Mouse (Mus musculus): ENCODE data around the gene Ugt1a6b. TPM values are rescaled to one million over a fixed set of nuclear protein-coding genes. Genes with fewer than 3 reads are reported as not detected.
"Not testable (repeated sequence)": the region's sequence is repeated elsewhere in the genome, so short reads cannot be mapped to it uniquely, and the experiment has no call there.

Ugt1a6b gene
- total RNA-seq, 2 experiments from 2014 or later: 0.81 to 1.5 TPM

DNA sequence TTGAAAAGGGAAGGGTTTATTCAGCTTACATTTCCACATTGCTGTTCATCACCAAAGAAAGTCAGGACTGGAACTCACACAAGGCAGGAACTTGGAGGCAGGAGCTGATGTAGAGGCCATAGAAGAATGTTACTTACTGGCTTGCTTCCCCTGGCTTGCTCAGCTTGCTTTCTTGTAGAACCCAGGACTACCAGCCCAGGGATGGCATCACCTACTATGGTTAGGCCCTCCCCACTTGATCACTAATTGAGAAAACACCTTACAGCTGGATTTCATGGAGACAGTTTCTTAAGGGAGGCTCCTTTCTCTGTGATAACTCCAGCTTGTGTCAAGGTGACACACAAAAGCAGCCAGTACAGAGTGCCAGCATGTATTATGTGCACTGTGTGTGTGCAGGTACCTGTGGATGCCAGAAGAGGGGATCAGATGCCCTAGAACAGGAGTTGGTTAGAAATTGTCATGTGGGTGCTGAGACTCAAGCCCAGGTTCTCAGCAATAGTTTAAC, 120.0 kb downstream of the Ugt1a6b start:
- DNase-seq (ENCODE audit: low spot score in 2 of 2): peak; percentile 15 to 21

DNA sequence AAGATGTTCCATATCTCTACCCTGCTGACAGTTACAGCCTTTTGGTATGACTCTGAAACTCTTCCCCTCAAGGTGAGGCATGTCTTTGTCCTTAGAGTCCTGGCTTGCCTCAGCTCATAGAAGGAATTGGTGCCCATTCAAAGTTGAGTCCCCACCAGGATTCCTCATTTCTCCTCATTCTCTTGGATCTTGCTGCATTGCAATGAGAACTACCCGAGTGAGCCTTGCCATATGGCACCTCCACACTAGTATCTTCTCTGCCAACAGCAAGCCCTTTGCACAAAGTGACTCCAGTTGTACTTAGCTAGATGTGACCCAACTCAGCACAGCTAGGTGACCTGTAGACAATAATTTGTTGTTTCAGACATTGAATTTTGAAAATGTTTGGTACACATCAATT, 120.5 kb downstream of the Ugt1a6b start:
- peak; percentile 27 to 33 for DNase-seq (ENCODE audit: low spot score in 2 of 2)

DNA sequence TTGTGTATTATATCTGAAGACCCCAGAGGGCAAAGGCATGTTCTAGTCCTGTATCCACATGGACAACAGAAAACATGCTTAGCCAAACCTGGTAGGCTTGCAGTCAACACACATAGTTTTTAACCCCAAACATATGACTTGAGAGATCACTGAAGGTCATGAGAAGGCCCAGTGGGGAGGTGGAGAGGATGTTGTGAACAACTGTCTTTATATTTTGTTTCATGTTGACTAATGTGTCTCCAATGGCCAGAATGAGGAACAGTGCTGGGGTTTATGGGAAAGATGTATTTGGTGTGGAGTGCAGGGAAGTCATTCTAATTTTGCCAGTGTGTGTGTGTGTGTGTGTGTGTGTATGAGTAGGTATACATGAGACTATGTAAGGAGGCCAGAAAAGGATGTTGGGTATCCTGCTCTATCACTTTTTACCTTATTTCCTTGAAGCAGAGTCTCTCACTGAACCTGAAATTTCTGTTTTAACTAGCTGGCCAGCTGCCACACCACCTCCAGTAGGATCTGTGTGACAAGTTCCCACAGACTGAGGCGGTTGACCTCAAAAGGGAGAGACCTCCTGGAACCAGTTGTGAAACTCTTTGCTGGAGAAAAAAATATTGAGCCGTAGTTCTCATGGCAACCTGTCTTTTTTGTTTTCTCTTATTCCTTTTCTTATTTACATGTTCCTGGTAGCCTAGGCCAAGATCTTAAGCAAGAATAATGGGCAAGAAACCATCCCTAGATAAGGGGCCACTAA, 121.2 kb downstream of the Ugt1a6b start:
- DNase-seq (ENCODE audit: low spot score in 2 of 2): peak in 1 of 2 experiments; percentile 21

DNA sequence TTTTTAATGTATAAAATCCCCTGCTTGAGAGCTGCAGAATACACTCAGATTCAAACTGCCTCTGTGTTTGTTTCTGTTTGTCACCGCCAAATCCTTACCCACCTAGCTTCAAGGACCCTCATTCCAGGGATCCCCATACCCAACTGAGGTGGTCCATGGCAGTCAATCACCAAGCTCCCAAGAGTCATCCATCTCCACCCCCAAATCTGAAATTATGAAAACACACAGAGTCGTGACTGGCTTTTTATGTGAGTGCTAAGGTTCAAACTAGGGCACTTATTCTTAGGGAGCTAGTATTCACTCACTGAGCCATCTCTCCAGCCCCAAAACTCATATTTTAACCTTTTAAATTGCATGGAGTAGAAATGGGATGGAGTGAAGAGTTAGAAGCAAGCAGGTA, 122.2 kb downstream of the Ugt1a6b start:
- not testable (repeated sequence) for DNase-seq (ENCODE audit: low spot score in 2 of 2)

DNA sequence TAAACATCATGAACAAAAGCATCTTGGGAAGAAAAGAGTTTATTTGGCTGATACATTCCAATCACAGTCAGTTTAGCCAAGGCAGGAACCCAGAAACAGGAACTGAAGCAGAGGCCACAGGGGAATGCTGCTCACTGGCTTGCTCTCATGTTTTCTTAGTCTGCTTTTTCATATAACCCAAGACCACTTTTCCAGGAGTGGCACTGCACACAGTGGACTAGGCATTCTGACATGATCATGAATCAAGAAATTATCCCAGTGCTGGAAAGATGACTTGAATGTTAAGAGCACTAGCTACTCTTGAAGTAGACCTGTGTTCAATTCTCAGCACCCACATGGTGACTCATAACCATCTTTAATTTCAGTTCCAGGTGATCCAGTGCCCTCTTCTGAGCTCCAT, 122.7 kb downstream of the Ugt1a6b start:
- peak in 1 of 2 experiments; percentile 16 for DNase-seq (ENCODE audit: low spot score in 2 of 2)

DNA sequence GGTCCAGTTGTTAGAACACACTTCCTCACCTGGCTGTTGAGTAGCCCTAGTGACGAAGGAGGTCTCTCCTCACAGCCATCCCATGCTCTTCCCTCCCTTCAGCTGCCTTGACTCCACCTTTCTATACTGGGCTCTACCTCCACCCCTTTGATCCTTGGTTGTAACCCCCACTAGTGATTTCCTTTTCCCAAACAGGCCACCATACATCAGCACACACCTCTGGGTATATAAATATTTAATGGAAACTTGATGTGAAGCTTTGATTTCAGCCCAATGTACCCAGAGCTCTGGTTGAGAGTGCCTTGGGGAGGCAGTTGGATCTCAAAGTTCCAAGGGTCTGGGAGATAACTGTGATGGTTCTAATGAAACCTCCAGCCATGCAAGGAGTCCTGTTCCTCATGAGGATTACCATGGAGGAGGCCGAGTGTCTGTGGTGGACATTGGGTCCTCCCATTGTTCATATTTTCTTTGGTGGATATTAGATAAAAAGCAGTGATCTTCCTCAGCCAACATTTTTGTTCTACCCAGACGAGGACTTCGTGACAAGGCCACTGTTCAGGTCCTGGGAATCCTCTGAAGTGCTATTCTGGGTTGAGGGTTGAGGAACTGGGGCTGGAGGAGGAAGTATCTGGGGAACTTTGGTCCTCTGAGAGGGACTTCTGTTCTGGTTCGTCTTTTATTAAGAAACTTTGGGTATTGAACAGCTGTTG, 123.8 kb downstream of the Ugt1a6b start, which contains the start of gene Mroh2a:
TSS of gene Mroh2a (plus strand) at position 317 of the 710 bp plus-strand sequence.
- DNase-seq (ENCODE audit: low spot score in 2 of 2): peak in 1 of 2 experiments; percentile 22

DNA sequence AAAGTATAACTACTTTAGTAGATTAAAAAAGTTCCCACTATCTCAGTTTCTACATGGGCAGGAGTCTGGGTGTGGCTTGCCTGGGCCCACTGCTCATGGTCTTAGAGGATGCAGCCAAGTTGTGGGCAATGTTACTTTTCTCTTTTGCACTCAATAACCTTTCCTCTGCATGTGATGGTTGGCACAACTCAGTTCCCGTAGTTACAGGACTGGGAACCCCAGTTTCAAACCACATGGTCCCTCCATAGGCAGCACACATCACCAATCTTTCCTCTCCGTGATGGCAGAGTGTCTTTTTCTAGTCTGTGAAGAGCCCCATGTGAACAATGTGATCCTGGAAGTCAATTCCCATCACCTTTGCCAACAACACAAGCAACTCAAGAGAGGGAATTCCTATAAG, 124.4 kb downstream of the Ugt1a6b start:
- DNase-seq (ENCODE audit: low spot score in 2 of 2): peak in 1 of 2 experiments; percentile 18

DNA sequence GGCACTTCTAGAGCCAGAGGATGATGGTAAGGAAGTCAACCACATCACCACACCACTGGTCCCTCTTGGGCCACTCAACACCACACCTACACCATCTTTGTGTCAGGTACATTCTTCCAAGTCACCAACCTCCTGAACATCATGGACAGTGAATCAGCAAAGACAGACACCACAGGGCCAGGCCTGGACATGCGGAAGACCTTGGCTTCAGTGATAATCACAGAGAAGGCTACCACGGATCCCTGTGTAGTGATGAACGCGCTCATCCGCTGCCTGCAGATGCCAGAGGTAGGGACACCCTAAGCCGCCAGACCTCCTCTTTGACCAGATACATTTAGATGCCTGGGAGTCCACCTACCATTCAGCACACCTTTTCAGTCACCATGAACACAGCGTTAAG, 125.1 kb downstream of the Ugt1a6b start:
- peak; percentile 30 to 31 for DNase-seq (ENCODE audit: low spot score in 2 of 2)

DNA sequence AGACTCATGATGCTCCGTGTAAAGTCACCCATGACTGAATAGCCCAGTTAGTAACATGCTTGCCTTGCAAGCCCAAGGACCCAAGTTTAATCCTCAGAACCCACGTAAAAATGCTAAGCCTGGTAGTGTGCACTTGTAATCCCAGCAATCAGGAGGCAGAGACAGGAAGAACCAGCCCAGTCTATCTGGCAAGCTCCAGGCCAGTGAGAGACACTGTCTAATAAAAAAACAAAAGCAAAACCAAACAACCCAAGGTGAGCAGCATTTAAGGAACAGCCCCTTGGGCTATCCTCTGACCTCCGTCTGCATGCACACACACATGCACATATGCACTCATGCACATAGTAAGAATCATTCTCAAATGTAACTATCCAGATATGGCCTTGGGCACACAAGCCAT, 126.5 kb downstream of the Ugt1a6b start:
- DNase-seq (ENCODE audit: low spot score in 2 of 2): no peak

DNA sequence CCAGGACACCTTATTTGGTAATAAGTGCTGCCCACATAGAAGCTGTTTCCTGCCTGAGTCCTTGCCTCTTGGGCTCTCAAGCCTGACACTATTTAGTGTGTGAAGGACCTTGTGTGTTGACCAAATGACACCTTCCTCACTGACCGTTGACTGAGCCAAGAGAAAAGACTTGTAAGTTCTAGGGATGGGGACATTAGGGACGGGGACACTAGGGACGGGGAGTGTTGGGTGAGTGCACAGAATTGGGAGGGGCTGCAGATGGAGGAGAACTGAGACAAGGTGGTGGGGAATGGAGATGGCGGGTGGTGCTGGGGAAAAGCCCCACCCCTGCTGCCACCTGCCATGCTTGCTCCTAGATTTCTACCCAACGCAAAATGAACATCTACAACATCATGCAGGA, 126.9 kb downstream of the Ugt1a6b start:
- no peak for DNase-seq (ENCODE audit: low spot score in 2 of 2)

DNA sequence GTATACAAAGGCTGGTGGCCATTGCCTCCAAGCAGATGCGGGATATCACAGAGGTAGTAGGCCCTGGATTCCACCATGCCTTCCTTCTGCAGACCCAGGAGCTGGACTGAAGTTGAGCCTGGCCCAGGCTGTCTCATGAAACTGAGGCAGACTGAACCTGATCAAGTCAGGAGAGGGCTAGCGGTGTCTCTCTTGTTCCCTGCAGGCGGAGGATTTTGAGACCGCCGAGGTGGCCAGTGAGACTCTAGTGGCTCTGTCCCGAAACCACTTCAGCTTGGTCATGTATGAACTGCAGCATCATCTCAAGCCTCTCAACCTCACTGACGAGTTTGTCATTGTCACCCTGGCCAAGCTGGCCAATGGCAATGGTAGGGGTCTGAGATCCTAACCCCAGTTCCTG, 127.4 kb downstream of the Ugt1a6b start:
- DNase-seq (ENCODE audit: low spot score in 2 of 2): no peak

DNA sequence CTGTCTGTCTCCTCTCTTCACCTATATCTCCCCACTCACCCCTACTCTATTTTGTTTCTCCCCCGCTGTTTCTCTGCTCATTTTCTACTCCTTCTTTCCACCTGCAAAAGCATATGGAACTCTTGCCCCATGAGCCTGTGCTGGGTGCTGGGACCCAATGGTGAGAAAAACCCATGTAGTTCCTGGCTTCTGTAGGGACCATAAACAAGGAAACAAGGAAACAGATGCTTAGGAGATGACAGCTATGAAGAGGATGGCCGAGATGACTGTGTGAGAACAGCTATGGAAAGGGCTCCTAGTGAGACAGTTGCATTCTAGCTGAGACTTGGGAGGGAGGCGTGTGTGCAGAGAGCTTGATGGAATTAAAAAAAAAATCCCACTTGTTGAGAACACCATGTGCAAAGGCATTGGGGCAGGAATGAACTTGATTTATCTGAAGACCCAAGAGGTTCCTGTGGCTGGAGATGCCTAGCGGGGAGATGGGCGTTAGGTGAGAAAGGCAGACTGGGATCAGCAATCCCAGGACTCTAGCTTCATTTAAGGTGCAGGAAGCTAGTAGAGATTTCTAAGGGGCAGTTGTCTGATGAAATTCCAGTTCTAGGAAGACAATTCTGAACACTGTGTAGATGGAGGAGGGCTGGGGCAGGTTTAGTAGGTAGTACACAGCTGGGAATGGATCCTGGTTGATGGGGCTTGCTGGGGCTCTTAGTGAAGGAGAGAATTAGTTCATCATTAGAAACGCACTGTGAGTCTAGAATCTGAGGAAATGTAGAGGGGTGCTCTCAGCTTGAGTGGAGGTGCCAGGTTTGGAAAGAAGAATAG, 128.1 kb downstream of the Ugt1a6b start:
- DNase-seq (ENCODE audit: low spot score in 2 of 2): no peak

DNA sequence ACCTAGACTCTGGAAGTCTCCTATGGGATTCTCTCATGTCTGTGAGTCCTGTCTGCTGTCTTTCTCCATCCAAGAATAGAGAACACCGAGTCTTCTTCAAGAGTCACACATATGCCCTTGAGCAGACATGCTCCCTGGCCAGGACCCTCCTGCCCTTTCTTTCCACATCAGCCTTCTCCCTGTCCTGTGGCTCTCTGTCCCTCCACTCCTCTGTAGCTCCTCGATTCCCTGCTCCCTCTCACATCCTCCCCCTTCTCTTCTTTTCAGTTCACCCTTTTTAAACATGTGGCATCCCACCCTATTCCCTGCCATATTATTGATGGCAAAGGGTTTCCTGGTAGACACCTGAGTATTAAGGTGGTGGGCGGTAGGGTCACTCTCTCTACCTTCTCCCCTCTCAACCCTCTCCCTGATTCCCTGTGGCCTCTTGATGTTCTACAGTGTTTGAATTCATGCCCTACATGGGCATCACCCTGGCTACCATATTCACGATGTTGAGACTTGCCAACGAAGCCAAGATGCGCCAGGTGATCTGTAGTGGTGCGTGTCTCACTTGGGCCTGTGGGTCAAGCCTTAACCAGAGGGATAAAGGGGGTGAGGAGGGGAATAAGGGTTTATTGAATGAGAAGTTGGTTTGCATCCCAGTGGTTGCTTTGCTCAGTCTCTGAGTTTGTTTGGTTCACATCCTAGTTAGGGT, 128.9 kb downstream of the Ugt1a6b start:
- no peak for DNase-seq (ENCODE audit: low spot score in 2 of 2)

DNA sequence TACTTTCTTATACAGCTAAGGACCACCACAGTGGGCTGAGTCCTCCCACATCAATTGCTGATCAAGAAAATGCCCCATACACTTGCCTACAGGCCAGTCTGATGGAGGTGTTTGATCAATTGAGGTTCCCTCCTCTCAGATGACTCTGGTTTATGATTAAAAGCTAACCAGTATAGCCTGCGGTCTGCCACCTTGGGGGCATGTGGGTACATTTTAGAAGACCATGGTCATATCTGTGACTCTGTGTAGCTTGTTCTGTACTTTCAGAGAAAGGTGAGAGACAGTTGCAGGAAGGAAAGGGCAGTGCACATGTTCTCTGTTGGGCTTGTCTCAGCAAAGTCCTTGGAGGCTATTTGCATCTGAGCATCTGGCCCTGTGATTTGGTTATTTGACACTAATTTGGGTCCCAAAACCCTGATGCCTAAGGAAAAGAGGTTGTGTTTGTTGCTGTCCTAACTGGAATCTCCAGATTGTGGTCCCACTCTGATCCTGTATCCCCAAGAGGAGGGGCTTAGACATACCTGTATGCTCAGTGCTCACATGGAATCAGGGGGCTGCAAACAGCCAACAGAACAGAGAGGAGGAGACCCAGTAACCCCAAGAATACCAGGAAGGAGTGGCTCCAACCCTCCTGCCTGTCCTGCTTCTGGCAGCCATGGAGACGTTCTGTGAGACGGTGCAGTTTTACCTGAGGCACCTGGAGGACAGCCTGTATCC, 129.8 kb downstream of the Ugt1a6b start:
- no peak for DNase-seq (ENCODE audit: low spot score in 2 of 2)

DNA sequence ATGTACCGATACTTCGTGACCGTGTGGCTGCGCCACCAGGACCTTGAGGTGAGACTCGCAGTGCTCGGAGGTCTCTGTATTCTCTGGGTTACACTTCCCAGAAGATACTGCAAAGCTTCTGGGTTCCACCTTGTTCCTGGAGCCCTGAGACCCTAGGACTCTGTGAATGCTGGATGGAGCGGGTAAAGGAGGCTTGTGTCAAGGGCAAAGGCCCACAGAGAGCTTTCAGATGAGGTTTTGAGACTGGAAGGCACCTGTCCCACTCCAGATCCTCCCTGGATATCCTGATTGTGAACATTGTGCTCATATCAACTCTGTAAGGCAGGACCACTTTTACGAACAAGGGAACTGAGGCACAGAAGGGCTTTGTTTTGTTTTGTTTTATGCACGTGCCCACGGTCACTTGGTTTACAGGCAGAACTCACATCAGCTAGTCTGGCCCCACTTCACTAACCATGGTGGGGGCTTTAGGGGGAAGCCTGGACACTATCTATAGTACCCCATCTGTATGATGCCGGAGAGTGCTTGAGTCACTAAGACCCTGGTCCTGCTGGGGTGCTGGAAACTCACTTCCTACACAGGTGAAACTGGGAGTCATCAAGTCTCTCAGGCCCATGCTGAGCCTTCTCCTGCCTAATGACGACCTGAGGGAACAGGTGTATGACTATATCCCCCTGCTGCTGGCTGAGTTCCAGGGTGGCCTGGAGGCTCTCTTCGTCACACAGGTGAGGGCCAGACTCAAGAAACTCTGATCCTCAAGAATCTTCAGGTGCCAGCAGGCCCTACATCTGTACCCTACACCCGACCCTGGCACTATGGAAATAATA, 130.6 kb downstream of the Ugt1a6b start:
- no peak for DNase-seq (ENCODE audit: low spot score in 2 of 2)

DNA sequence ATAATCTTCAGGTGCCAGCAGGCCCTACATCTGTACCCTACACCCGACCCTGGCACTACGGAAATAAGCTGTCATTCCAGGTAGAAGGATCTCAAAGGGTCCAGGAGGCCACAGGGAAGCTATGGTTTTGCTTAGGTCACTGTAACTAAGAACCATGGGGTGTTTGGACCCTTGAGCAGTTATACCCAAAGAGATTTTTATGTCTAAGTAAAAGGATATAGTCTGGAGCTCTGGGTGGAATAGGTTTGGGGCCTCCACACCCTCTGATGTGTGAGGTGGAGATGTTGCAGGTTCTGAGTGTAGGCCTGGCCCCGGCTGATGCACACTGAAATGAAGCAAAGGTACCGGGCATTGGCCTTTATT, 131.2 kb downstream of the Ugt1a6b start:
- no peak for DNase-seq (ENCODE audit: low spot score in 2 of 2)

DNA sequence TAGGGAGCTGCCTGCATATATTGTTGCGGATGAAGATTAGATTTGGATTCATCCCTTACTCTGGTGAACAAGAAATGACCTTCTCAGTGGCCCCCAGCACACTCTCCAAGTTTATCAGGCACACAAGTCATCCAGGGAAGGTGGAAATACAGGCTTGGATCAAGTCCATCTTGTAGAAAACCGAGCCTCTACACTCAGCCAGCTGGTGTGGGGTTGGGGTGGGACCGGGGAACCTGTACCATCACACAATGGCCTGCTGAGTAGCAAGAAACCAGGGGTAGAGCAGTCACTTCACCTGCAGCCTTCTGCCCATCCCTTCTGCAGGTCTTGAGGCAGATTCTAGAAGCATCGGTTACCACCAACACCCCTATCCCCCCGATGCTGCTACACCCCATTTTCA, 131.6 kb downstream of the Ugt1a6b start:
- DNase-seq (ENCODE audit: low spot score in 2 of 2): no peak

DNA sequence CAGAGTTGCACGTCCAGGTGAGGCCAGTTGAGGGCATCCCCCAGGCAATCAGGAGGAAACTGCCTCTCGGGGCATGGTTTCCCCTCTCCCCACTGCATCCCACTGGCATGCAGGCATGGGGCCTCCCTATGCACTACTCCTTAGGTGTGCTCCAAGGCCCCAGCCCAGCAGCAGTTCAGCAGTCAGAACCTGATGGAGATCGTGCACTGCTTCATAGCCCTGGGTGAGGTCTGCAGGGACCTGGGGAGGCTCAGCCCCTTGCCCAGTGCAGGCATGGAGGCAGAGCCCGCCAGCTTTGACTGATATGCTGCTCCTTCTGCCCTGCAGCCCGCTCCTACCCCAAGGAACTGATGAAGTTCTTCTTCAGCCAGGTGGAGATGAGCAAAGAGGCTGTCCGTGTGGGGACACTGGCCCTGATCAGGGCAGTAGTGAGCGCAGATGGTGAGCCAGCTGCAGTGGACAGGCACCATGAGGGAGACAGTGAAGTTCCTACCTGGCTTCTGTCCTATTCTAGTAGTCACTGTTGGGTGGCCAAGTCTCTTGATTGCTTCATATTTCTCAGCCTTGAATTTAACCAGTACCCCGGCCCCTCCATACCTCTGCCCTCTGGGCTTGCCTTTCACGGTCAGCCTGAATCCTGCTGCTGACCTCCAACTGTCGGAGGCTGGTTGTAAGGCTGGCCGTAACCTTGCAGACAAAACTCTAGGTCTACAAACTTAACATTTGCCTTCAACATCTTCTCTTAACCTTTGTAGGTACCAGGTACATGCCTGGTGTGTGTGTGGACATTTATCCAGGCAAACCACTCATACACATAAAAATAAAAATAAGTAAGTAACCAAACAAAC, 132.2 kb downstream of the Ugt1a6b start:
- DNase-seq (ENCODE audit: low spot score in 2 of 2): no peak

All from gastrocnemius, postnatal 4 days (tissue).